Mouse (Mus musculus) testis, adult 2 months (tissue): Measurements from ENCODE around the gene Vmn1r62. TPM values are rescaled to one million over a fixed set of nuclear protein-coding genes. Genes with fewer than 3 reads are reported as not detected.
"Not testable (repeated sequence)": the region's sequence is repeated elsewhere in the genome, so short reads cannot be mapped to it uniquely, and the experiment has no call there.

Experiments
- H3K27ac ChIP-seq: fragments of 200-500 bp; 2 replicates; pipeline ENCODE4 v1.5.1; 2012; ENCODE audit warnings: low read depth, low read length; ENCODE audit not compliant: control insufficient read depth, insufficient read depth
- H3K27me3 ChIP-seq: fragments of 200-500 bp; 2 replicates; pipeline ENCODE4 v1.6.1; 2012; ENCODE audit warnings: mild to moderate bottlenecking, low read length, moderate library complexity; ENCODE audit not compliant: control insufficient read depth, insufficient read depth
- H3K36me3 ChIP-seq: fragments of 200-500 bp; 2 replicates; pipeline ENCODE4 v1.6.1; 2012; ENCODE audit warnings: mild to moderate bottlenecking, low read length; ENCODE audit not compliant: control insufficient read depth, insufficient read depth
- H3K4me1 ChIP-seq: fragments of 200-500 bp; 2 replicates; pipeline ENCODE4 v1.6.1; 2012; ENCODE audit warnings: low read length; ENCODE audit not compliant: control insufficient read depth, insufficient read depth
- H3K4me3 ChIP-seq: fragments of 200-500 bp; 2 replicates; pipeline ENCODE4 v1.5.1; 2012; ENCODE audit warnings: low read depth, mild to moderate bottlenecking, low read length, moderate library complexity, mixed read lengths; ENCODE audit not compliant: control insufficient read depth
- polyA plus RNA-seq: library from polyadenylated mRNA; depleted of rRNA; stranded (reverse); fragments of >200 nt; gene quantifications from 2 replicates; pipeline ENCODE4 v1.2.3, GENCODE M21; 2012; rRNA removed

Gene Vmn1r62
- not detected in 2 replicates for polyA plus RNA-seq

DNA sequence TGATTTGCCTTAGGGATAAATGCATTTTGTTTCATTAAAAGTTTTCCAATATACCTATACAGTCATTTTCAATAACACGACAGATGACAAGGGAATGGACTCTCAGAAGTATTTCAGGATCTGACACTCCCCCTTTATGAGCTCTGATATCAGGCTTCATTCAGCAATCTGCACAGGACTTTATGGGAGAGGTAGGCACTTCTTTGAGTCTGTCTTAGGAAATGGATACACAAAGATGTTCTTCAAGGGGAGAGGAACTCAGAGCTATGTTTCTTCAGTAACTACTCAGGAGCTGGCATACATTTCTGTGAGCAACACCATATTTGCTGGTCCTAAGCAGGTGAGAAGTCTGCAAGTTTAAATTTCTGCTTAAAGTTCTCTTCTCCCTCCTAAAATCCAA, at the start of gene Vmn1r62:
Gene Vmn1r62 (plus strand): TSS at position 301 of the 400 bp plus-strand sequence.
- H3K27ac ChIP-seq, H3K4me1 ChIP-seq, H3K27me3 ChIP-seq, H3K4me3 ChIP-seq, H3K36me3 ChIP-seq: not testable (repeated sequence)

Other genes starting within 250 kb of the Vmn1r62 start
- not detected in 2 replicates for gene Vmn1r59, start 216.9 kb upstream of the Vmn1r62 start, polyA plus RNA-seq
- gene Vmn2r28, start 179.7 kb upstream of the Vmn1r62 start, polyA plus RNA-seq = not detected in 2 replicates
- gene Vmn1r60, start 126.3 kb upstream of the Vmn1r62 start, polyA plus RNA-seq = not detected in 2 replicates
- not detected in 2 replicates for gene Vmn1r61, start 60.3 kb upstream of the Vmn1r62 start, polyA plus RNA-seq
- not detected in 2 replicates for gene Vmn1r63, start 131.8 kb downstream of the Vmn1r62 start, polyA plus RNA-seq
- not detected in 2 replicates for gene Vmn1r64, start 210.9 kb downstream of the Vmn1r62 start, polyA plus RNA-seq